Mouse (Mus musculus) cerebellum, adult 2 months (tissue): Measurements from ENCODE around the gene Mroh9.

Experiments used
- CTCF ChIP-seq: fragments of 200-500 bp; IDR thresholded peaks from 2 replicates; pipeline ENCODE4 v1.5.1; 2011; ENCODE audit warnings: low read depth, mild to moderate bottlenecking, control low read depth, low read length, moderate library complexity, borderline replicate concordance; ENCODE audit not compliant: insufficient read depth
- POLR2A ChIP-seq: fragments of 200-500 bp; IDR thresholded peaks from 2 replicates; pipeline ENCODE4 v1.6.1; 2011; ENCODE audit warnings: low read length, control low read depth, borderline replicate concordance; ENCODE audit not compliant: insufficient read depth

DNA sequence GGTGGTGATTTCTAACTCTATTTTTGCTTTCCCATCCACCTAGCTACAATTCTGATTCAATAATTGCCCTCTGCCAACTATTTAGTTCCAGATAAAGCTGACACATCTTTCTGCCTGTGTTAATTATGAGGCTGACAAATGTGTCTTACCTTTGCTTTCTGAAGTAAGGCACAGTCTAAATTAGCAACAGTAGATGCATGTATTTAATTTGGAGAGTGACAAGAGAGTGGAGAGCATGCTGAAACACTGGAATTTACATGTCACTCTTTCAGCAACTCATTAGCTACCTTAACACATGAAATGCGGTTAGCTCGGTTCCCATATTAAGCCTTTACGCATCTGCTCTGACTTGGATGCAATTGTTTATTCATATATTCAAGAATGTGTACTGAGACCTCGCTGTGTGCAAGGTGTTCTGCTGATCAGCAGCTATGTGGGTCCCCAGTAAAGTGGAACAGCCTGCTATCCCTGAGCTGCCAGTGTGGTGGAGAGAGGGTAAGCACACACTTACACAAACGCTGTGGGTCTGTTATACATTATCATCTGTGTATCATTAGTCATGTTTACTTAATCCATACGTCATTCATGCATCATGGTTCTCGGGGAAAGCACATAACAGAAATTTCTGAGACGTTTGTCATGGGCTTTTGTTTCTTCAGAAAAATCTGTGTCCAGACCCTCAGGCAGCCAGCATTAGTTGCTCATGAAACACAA is 28.1 kb upstream of the Mroh9 start:
- TF ChIP-seq CTCF = no peak
- no peak for TF ChIP-seq POLR2A
